Mouse (Mus musculus) ES-E14 (cell line): Measurements from ENCODE around the gene Cdk5r2.

Experiments
- HCFC1 ChIP-seq: IDR thresholded peaks from 2 replicates; pipeline ENCODE4 v1.6.1; 2012; ENCODE audit warnings: low read length, inconsistent platforms, borderline replicate concordance; ENCODE audit not compliant: insufficient read depth
- ZC3H11A ChIP-seq: IDR thresholded peaks from 2 replicates; pipeline ENCODE4 v1.6.1; 2012; ENCODE audit warnings: low read depth, mild to moderate bottlenecking, inconsistent platforms, low read length, borderline replicate concordance

- TF ChIP-seq ZC3H11A, result no peak
- no peak for TF ChIP-seq HCFC1
Measured at GRCm38 (mm10) chr1:74898656-74899431, 44.1 kb downstream of the Cdk5r2 start.
